In the genomic region with DNA sequence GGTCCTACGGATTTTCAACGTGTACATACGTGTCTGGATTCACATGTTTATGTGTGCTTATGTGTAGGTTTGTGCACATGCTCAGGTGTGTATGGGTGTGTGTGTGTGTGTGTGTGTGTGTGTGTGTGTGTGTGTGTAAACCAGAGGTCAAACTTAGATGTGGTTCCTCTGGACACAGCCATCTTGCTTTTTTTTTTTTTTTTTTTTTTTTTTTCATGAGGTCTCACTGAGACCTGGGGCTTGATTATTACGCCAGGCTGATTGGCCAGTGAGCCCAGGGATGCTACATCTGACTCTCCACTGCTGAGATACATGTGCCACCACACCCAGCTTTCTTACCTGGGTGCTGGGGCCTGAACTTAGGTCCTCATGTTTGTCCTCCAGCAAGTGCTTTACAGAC, we compare ENCODE assay signal across 1 mouse cellular context.
TF ChIP-seq lines count a peak whose summit lies in the region.

No protein-coding gene starts in this region.

TF ChIP-seq in myocyte, 11 proteins besides CTCF, POLR2A, EP300 and RAD21 (continued from another document):
- TF ChIP-seq TCF3 (IDR thresholded peaks at IDR 0.05; ENCODE audit: insufficient read length, low read depth) = no peak
